Mouse (Mus musculus): Measurements from ENCODE around the gene Csnka2ip. TPM values are rescaled to one million over a fixed set of nuclear protein-coding genes. Genes with fewer than 3 reads are reported as not detected.

The Csnka2ip gene
- polyA plus RNA-seq, 1 experiment = not detected

DNA sequence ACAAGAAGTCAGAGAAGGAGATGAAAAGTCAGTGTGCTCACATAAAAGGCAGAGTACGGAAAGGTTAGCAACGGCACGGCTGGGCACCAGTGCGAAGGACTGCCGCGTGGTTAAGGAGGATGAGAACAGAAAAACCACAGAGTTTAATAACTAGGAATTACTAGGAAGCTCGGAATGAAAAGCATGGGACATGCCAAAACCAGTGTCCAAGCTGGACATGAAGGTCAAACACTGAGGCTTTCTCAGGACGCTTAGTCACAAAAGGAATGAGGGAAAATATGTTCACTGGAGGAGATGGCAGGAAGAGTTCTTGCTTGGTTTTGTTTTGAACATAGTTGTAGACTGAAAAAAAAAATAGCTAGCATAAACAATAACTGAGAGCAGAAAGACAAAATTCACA lies 32.7 kb downstream of the Csnka2ip start:
- Histone ChIP-seq H3K4me3 (ENCODE audit: low read depth, low read length) (no peak overlapping the region), H3K27ac (ENCODE audit: insufficient read depth, low read length) (no peak overlapping the region), H3K27me3 (ENCODE audit: control insufficient read depth, insufficient read depth, low read length, poor library complexity, severe bottlenecking) (no peaks in the 10 kb centered on the region), H3K36me3 (ENCODE audit: control insufficient read depth, insufficient read depth, low read length, poor library complexity, severe bottlenecking) (no peaks in the 10 kb centered on the region), H3K9me3 (replicated peaks; ENCODE audit: control insufficient read depth, insufficient read depth, low read length, poor library complexity, severe bottlenecking) (no peaks in the 10 kb centered on the region), H3K4me1 (ENCODE audit: control insufficient read depth, insufficient read depth, low read length) (no peaks in the 10 kb centered on the region), H3K9ac (ENCODE audit: low read depth, poor library complexity, severe bottlenecking) (no peak overlapping the region)
- TF ChIP-seq EP300 (IDR thresholded peaks at IDR 0.05; ENCODE audit: insufficient read depth, low read depth, low read length) = no peak

DNA sequence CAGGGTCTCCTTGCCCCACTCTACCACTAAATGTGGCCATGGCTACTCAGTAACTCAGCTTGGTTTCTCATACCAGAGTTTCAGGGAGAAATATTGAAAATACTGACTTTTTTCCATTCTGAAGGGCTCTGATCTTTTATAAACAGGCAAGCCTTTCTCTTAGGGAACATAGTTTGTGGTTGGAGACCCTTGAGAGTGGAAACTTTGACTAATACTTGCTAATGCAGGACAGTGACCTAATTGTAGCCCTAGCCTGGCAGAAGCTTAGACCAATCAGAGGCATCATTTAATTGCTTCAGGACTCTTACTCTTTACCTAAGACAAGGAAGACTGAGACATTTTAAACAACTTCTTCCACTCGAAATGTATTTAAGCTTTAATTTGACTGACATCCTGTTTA lies 39.1 kb downstream of the Csnka2ip start:
- TF ChIP-seq POLR2A (IDR thresholded peaks at IDR 0.05; ENCODE audit: insufficient read depth, low read length) = no peak

DNA sequence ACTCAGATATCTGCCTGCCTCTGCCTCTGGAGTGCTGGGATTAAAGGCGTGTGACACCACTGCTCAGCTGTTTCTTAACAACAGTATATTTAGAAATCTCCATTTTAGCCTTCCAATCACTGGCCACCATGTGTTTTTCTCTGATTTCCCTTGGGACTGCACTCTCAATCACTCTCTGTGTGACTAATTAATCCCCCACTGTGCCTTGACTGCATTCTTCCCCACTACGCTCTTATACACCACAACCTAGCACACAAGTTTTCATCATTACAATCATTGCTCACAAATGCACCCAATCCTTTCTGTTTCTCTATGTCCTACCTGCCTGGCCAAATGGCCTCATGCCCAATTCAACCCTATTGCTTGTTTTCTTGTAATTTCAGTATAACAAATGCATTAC lies 43.7 kb downstream of the Csnka2ip start:
- Histone ChIP-seq H3K9me3 (replicated peaks; ENCODE audit: control insufficient read depth, insufficient read depth, low read length, poor library complexity, severe bottlenecking) (no peaks in the 10 kb centered on the region), H3K4me3 (ENCODE audit: low read depth, low read length) (no peak overlapping the region), H3K9ac (ENCODE audit: low read depth, poor library complexity, severe bottlenecking) (no peak overlapping the region), H3K27me3 (ENCODE audit: control insufficient read depth, insufficient read depth, low read length, poor library complexity, severe bottlenecking) (no peaks in the 10 kb centered on the region), H3K27ac (ENCODE audit: insufficient read depth, low read length) (no peak overlapping the region), H3K4me1 (ENCODE audit: control insufficient read depth, insufficient read depth, low read length) (no peaks in the 10 kb centered on the region), H3K36me3 (ENCODE audit: control insufficient read depth, insufficient read depth, low read length, poor library complexity, severe bottlenecking) (no peaks in the 10 kb centered on the region)
- TF ChIP-seq CTCF (IDR thresholded peaks at IDR 0.05; ENCODE audit: low read depth, low read length) (no peak), POLR2A (IDR thresholded peaks at IDR 0.05; ENCODE audit: insufficient read depth, low read length) (no peak), EP300 (IDR thresholded peaks at IDR 0.05; ENCODE audit: insufficient read depth, low read depth, low read length) (no peak)

More for the DNA sequence above, 39.1 kb downstream of the Csnka2ip start:
- Histone ChIP-seq H3K27ac (ENCODE audit: insufficient read depth, low read length) (no peak overlapping the region), H3K36me3 (ENCODE audit: control insufficient read depth, insufficient read depth, low read length, poor library complexity, severe bottlenecking) (no peaks in the 10 kb centered on the region), H3K9ac (ENCODE audit: low read depth, poor library complexity, severe bottlenecking) (no peak overlapping the region), H3K9me3 (replicated peaks; ENCODE audit: control insufficient read depth, insufficient read depth, low read length, poor library complexity, severe bottlenecking) (no peaks in the 10 kb centered on the region), H3K27me3 (ENCODE audit: control insufficient read depth, insufficient read depth, low read length, poor library complexity, severe bottlenecking) (no peaks in the 10 kb centered on the region), H3K4me1 (ENCODE audit: control insufficient read depth, insufficient read depth, low read length) (no peaks in the 10 kb centered on the region), H3K4me3 (ENCODE audit: low read depth, low read length) (no peak overlapping the region)

DNA sequence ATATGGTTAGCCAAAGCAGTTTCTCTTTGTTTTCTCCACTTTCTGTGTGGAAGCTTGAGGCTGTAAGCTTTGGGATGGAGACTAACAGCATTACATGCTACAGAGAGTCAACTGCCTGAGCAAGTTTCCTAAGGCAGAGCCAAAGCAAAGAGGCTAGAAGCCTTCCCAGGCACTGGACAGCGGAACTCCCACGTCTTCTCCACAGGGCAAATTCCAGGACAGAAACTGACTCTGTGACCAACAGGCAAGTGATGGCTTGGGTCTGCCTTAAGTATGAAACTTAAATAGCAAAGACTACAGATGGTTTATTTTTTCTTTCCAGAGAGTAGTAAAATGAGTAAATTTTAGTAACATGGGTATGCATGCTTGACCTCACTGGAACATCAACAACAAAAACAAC lies 75.3 kb downstream of the Csnka2ip start:
- Histone ChIP-seq H3K27ac (ENCODE audit: insufficient read depth, low read length) (no peak overlapping the region), H3K9ac (ENCODE audit: low read depth, poor library complexity, severe bottlenecking) (no peak overlapping the region), H3K9me3 (replicated peaks; ENCODE audit: control insufficient read depth, insufficient read depth, low read length, poor library complexity, severe bottlenecking) (no peaks in the 10 kb centered on the region), H3K4me3 (ENCODE audit: low read depth, low read length) (no peak overlapping the region), H3K27me3 (ENCODE audit: control insufficient read depth, insufficient read depth, low read length, poor library complexity, severe bottlenecking) (no peaks in the 10 kb centered on the region), H3K4me1 (ENCODE audit: control insufficient read depth, insufficient read depth, low read length) (no peaks in the 10 kb centered on the region), H3K36me3 (ENCODE audit: control insufficient read depth, insufficient read depth, low read length, poor library complexity, severe bottlenecking) (no peaks in the 10 kb centered on the region)
- no peak for TF ChIP-seq POLR2A (IDR thresholded peaks at IDR 0.05; ENCODE audit: insufficient read depth, low read length)
- no peak for TF ChIP-seq CTCF (IDR thresholded peaks at IDR 0.05; ENCODE audit: low read depth, low read length)
- no peak for TF ChIP-seq EP300 (IDR thresholded peaks at IDR 0.05; ENCODE audit: insufficient read depth, low read depth, low read length)

DNA sequence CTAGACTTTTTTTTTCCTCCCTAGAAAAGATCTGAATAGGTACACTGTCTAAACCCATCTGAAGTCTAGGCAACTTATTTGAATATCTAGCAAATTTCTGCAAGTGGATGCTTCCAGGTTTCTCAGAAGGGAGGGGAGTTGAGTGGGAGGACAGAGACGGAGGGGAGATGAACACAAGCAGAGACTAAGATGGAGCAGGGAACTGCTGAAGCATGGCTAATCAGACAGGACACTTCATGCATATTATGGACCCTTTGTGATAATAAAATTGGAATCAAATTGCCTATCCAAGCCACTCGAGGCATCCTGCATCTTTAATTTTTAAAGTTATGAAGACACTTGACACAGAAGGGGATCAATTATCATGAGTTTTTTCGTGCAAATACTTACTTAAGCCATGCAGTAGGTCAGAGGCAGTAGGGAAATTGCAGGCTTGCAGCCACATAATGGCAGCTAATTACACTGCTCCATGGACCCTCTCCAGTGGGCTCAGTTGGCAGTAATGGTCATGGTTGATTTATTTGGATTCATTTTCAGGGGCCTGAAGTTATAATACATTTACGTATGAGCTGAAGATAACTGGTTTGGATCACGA lies 78.1 kb downstream of the Csnka2ip start:
- H3K9ac ChIP-seq (ENCODE audit: low read depth, poor library complexity, severe bottlenecking) = no peak overlapping the region
- no peak overlapping the region for H3K4me3 ChIP-seq (ENCODE audit: low read depth, low read length)
- TF ChIP-seq EP300 (IDR thresholded peaks at IDR 0.05; ENCODE audit: insufficient read depth, low read depth, low read length) (no peak), POLR2A (IDR thresholded peaks at IDR 0.05; ENCODE audit: insufficient read depth, low read length) (no peak), CTCF (IDR thresholded peaks at IDR 0.05; ENCODE audit: low read depth, low read length) (no peak)
- H3K36me3 ChIP-seq (ENCODE audit: control insufficient read depth, insufficient read depth, low read length, poor library complexity, severe bottlenecking) = no peaks in the 10 kb centered on the region
- no peak overlapping the region for H3K27ac ChIP-seq (ENCODE audit: insufficient read depth, low read length)
- H3K4me1 ChIP-seq (ENCODE audit: control insufficient read depth, insufficient read depth, low read length) = no peaks in the 10 kb centered on the region
- no peaks in the 10 kb centered on the region for H3K27me3 ChIP-seq (ENCODE audit: control insufficient read depth, insufficient read depth, low read length, poor library complexity, severe bottlenecking)
- H3K9me3 ChIP-seq (replicated peaks; ENCODE audit: control insufficient read depth, insufficient read depth, low read length, poor library complexity, severe bottlenecking) = no peaks in the 10 kb centered on the region

DNA sequence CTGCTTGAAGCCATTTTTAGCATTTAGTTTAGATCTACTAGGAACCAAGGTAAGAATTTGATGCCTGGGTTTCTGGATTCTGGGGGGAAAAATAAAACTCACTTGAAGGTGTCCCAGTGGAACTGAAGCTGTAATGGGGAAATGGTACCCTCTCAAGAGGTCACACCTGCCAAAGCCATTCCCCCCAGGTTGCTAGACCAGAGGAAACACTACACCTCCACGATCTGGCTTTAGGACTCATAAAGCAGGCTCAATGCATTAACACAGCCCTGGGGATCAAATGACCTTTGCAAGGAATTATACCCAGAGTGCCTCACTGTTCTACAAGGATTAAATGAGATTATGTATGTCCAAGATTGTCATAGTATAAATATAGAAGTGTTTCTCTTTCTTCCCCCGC lies 88.8 kb downstream of the Csnka2ip start:
- Histone ChIP-seq H3K9me3 (replicated peaks; ENCODE audit: control insufficient read depth, insufficient read depth, low read length, poor library complexity, severe bottlenecking) (no peaks in the 10 kb centered on the region), H3K4me1 (ENCODE audit: control insufficient read depth, insufficient read depth, low read length) (no peaks in the 10 kb centered on the region), H3K27me3 (ENCODE audit: control insufficient read depth, insufficient read depth, low read length, poor library complexity, severe bottlenecking) (no peaks in the 10 kb centered on the region), H3K27ac (ENCODE audit: insufficient read depth, low read length) (no peak overlapping the region), H3K9ac (ENCODE audit: low read depth, poor library complexity, severe bottlenecking) (no peak overlapping the region), H3K36me3 (ENCODE audit: control insufficient read depth, insufficient read depth, low read length, poor library complexity, severe bottlenecking) (no peaks in the 10 kb centered on the region), H3K4me3 (ENCODE audit: low read depth, low read length) (no peak overlapping the region)
- TF ChIP-seq CTCF (IDR thresholded peaks at IDR 0.05; ENCODE audit: low read depth, low read length) (no peak), EP300 (IDR thresholded peaks at IDR 0.05; ENCODE audit: insufficient read depth, low read depth, low read length) (no peak), POLR2A (IDR thresholded peaks at IDR 0.05; ENCODE audit: insufficient read depth, low read length) (no peak)

Other genes with a start within 250 kb of the Csnka2ip start
- gene 4930453N24Rik, start 168.8 kb upstream of the Csnka2ip start, polyA plus RNA-seq (2011; ENCODE audit: insufficient read depth, insufficient read length, low read depth, missing spikeins) = 28.6 and 30.0 TPM in 2 replicates
- 12.0 and 12.1 TPM in 2 replicates for gene Zfp654, start 249.2 kb upstream of the Csnka2ip start, polyA plus RNA-seq (2011; ENCODE audit: insufficient read depth, insufficient read length, low read depth, missing spikeins)
- gene Cggbp1, start 249.6 kb upstream of the Csnka2ip start, polyA plus RNA-seq (2011; ENCODE audit: insufficient read depth, insufficient read length, low read depth, missing spikeins) = 60.9 and 72.9 TPM in 2 replicates

All from ES-Bruce4 (cell line).